Mouse (Mus musculus): ENCODE data around the gene Crygs. TPM values are rescaled to one million over a fixed set of nuclear protein-coding genes. Genes with fewer than 3 reads are reported as not detected.

The Crygs gene
- not detected for total RNA-seq (2021)
- long read RNA-seq, experiment 1 = 0 reads
- long read RNA-seq, experiment 2 = 0 reads

GRCm38 (mm10) chr16:22811477-22811876 is at the start of gene Crygs:
TSS of gene Crygs (minus strand) at chr16:22811577.
- intact Hi-C loops (cut with DNase I; ENCODE audit: low total_unique reads) = no loop called here
- DNase-seq = no peak

GRCm38 (mm10) chr16:22857431-22858113 is 46.2 kb upstream of the Crygs start, which contains the start of the genes Tbccd1 and Dnajb11:
TSS of gene Tbccd1 (minus strand) at chr16:22857669.
TSS of gene Dnajb11 (plus strand) at chr16:22857845.
- peak; percentile 98 for DNase-seq
- intact Hi-C loops (cut with DNase I; ENCODE audit: low total_unique reads) = no loop called here

- intact Hi-C loops (cut with DNase I; ENCODE audit: low total_unique reads) = no loop called here
- no peak for DNase-seq
These were observed 45.4 kb upstream of the Crygs start for GRCm38 (mm10) chr16:22856773-22857172.

- intact Hi-C loops (cut with DNase I; ENCODE audit: low total_unique reads) = no loop called here
- no peak for DNase-seq
These were observed 41.3 kb upstream of the Crygs start for GRCm38 (mm10) chr16:22852709-22853108.

GRCm38 (mm10) chr16:22848331-22848730 is 37.0 kb upstream of the Crygs start:
- no peak for DNase-seq
- intact Hi-C loops (cut with DNase I; ENCODE audit: low total_unique reads) = no loop called here

GRCm38 (mm10) chr16:22847686-22848085 is 36.3 kb upstream of the Crygs start:
- DNase-seq = no peak
- intact Hi-C loops (cut with DNase I; ENCODE audit: low total_unique reads) = no loop called here

- intact Hi-C loops (cut with DNase I; ENCODE audit: low total_unique reads) = no loop called here
- no peak for DNase-seq
These were observed 34.1 kb upstream of the Crygs start for GRCm38 (mm10) chr16:22845481-22845880.

- intact Hi-C loops (cut with DNase I; ENCODE audit: low total_unique reads) = no loop called here
- no peak for DNase-seq
These were observed 33.5 kb upstream of the Crygs start for GRCm38 (mm10) chr16:22844834-22845233.

- peak; percentile 80 for DNase-seq
- intact Hi-C loops (cut with DNase I; ENCODE audit: low total_unique reads) = no loop called here
These were observed 32.9 kb upstream of the Crygs start for GRCm38 (mm10) chr16:22844061-22844801.

- intact Hi-C loops (cut with DNase I; ENCODE audit: low total_unique reads) = no loop called here
- DNase-seq = no peak
These were observed 31.5 kb upstream of the Crygs start for GRCm38 (mm10) chr16:22842871-22843270.

- intact Hi-C loops (cut with DNase I; ENCODE audit: low total_unique reads) = no loop called here
- DNase-seq = no peak
These were observed 27.9 kb upstream of the Crygs start for GRCm38 (mm10) chr16:22839146-22839857.

- DNase-seq = no peak
- intact Hi-C loops (cut with DNase I; ENCODE audit: low total_unique reads) = no loop called here
These were observed 21.7 kb upstream of the Crygs start for GRCm38 (mm10) chr16:22832932-22833525.

GRCm38 (mm10) chr16:22820731-22821130 is 9.4 kb upstream of the Crygs start:
- no peak for DNase-seq

GRCm38 (mm10) chr16:22807468-22808070 is 3.8 kb downstream of the Crygs start:
- intact Hi-C loops (cut with DNase I; ENCODE audit: low total_unique reads) = loop anchor here (2.0 to 5.0 kb wide), 2 partner anchors 243 to 500 kb away; no protein-coding TSS in a partner anchor
- no peak for DNase-seq

More at GRCm38 (mm10) chr16:22820731-22821130, 9.4 kb upstream of the Crygs start:
- intact Hi-C loops (cut with DNase I; ENCODE audit: low total_unique reads) = no loop called here

- DNase-seq = no peak
- intact Hi-C loops (cut with DNase I; ENCODE audit: low total_unique reads) = no loop called here
These were observed 8.6 kb downstream of the Crygs start for GRCm38 (mm10) chr16:22802786-22803185.

- no peak for DNase-seq
- intact Hi-C loops (cut with DNase I; ENCODE audit: low total_unique reads) = no loop called here
These were observed 10.6 kb downstream of the Crygs start for GRCm38 (mm10) chr16:22800849-22801109.

- DNase-seq = no peak
- intact Hi-C loops (cut with DNase I; ENCODE audit: low total_unique reads) = no loop called here
These were observed 11.1 kb downstream of the Crygs start for GRCm38 (mm10) chr16:22800026-22800848.

GRCm38 (mm10) chr16:22798520-22798919 is 12.9 kb downstream of the Crygs start:
- no peak for DNase-seq
- intact Hi-C loops (cut with DNase I; ENCODE audit: low total_unique reads) = no loop called here

- intact Hi-C loops (cut with DNase I; ENCODE audit: low total_unique reads) = no loop called here
- DNase-seq = no peak
These were observed 13.9 kb downstream of the Crygs start for GRCm38 (mm10) chr16:22797521-22797920.
